In the genomic region with DNA sequence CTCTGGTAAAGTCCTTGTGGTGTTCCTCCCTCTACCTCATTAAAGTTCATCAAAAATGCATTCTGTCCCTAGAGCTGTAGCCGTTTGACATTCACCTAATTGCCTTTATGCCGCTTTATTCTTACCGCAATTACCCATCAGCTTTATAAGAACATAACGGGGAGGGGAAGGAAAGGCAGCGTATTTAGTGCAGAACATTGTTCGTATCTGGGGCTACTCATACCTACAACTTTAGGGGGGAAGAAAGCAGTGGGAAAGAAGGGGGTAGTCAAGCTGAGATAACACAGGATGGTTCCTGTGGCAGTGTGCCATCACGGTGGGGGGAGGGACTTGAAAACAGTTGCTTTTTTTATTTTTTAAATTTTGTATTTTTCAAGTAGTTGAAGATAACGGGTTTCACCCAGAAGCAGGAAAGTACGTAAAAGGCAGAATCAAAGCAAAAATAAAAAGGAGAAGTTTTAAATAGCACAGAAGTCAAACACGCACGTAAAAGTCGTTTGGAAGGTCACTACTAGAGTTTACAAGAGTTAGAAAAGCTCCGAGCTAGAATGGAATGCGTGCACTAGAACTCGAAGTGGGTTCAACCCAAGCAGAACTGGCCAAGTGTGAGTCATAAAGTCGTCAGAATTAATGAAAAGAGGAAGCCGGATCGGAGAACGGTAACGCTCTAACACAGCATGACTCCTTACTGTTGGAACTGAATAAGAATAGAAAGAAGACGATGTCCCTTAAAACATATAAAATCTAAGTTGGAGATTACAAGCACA, we compare ENCODE assay signal across 10 mouse cellular contexts. TPM values are rescaled to one million over a fixed set of nuclear protein-coding genes. Genes with fewer than 3 reads are reported as not detected.
DNase-seq lines count a peak whose midpoint lies in the region; ATAC-seq and TF ChIP-seq lines count a peak whose summit lies in the region.
"Had no signal": no experiment of that assay in that cellular context is flagged by ENCODE, and none has a peak within 500 bp of the region (broad histone marks: within the 10 kb centered on the region; RNA-seq: fewer than 3 reads in every experiment).

No protein-coding gene starts in this region.

- H3K4me1 ChIP-seq in liver, adult 2 months (ENCODE audit: control insufficient read depth, insufficient read depth, low read length) = no peaks in the 10 kb centered on the region
- H3K4me1 ChIP-seq in bone marrow, adult 2 months (ENCODE audit: control insufficient read depth, insufficient read depth, low read length) = peaks cover 2% of the 10 kb centered on the region; the same call in 1 of the 2 replicates
- H3K4me1 ChIP-seq in liver, embryonic 13.5 days (replicated peaks) = peaks cover 18% of the 10 kb centered on the region
- no peaks in the 10 kb centered on the region for H3K4me1 ChIP-seq in hindbrain, embryonic 16.5 days (ENCODE audit: control insufficient read depth, insufficient read depth, low read depth, low read length)
- H3K4me1 ChIP-seq: midbrain, embryonic 15.5 days had no signal

- no peaks in the 10 kb centered on the region for H3K36me3 ChIP-seq in liver, adult 2 months (ENCODE audit: control insufficient read depth, insufficient read depth, low read length)
- no peaks in the 10 kb centered on the region for H3K36me3 ChIP-seq in liver, embryonic 13.5 days
- H3K36me3 ChIP-seq in splenic B cell, adult 2 months (ENCODE audit: control insufficient read depth, insufficient read depth, low read length, poor library complexity, severe bottlenecking) = no peaks in the 10 kb centered on the region
- H3K36me3 ChIP-seq in hindbrain, embryonic 16.5 days (ENCODE audit: control insufficient read depth, insufficient read depth, low read length) = no peaks in the 10 kb centered on the region
- H3K36me3 ChIP-seq: midbrain, embryonic 15.5 days had no signal

- 74% methylated on average over 21 of the region's 21 CpGs for WGBS in liver, adult 2 months
- 3% methylated on average over 21 of the region's 21 CpGs for WGBS in bone marrow, adult 2 months
- 30% methylated on average over 21 of the region's 21 CpGs for WGBS in liver, embryonic 13.5 days (ENCODE audit: insufficient replicate concordance)
- 76% methylated on average over 21 of the region's 21 CpGs for WGBS in hindbrain, embryonic 16.5 days

- peak overlapping the region; percentile 27; the same call in 1 of the 2 replicates for H3K4me3 ChIP-seq in liver, adult 2 months (ENCODE audit: insufficient read depth, low read depth, low read length)
- H3K4me3 ChIP-seq in bone marrow, adult 2 months (replicated peaks; ENCODE audit: control insufficient read depth, low read depth, low read length) = peak overlapping the region; percentile 65
- H3K4me3 ChIP-seq in liver, embryonic 13.5 days (replicated peaks) = peak overlapping the region; percentile 42; the same call in 1 of the 2 replicates
- H3K4me3 ChIP-seq in hindbrain, embryonic 16.5 days (ENCODE audit: low read length) = no peak overlapping the region
- H3K4me3 ChIP-seq: erythroblast, embryonic 14.5 days; midbrain, embryonic 15.5 days had no signal

- no peaks in the 10 kb centered on the region for H3K27me3 ChIP-seq in liver, adult 2 months (ENCODE audit: control insufficient read depth, insufficient read depth, low read length)
- no peaks in the 10 kb centered on the region for H3K27me3 ChIP-seq in liver, embryonic 13.5 days
- H3K27me3 ChIP-seq in splenic B cell, adult 2 months (ENCODE audit: control insufficient read depth, insufficient read depth, low read length, poor library complexity, severe bottlenecking) = no peaks in the 10 kb centered on the region
- H3K27me3 ChIP-seq in hindbrain, embryonic 16.5 days (replicated peaks; ENCODE audit: control insufficient read depth, insufficient read depth, low read length) = no peaks in the 10 kb centered on the region
- H3K27me3 ChIP-seq: midbrain, embryonic 15.5 days had no signal

- no peak for ATAC-seq in liver, embryonic 13.5 days (ENCODE audit: low read depth)
- no peak for ATAC-seq in hindbrain, embryonic 16.5 days
- ATAC-seq: midbrain, embryonic 15.5 days had no signal

- H3K9ac ChIP-seq in liver, adult 2 months (ENCODE audit: low read depth, low read length) = no peak overlapping the region
- H3K9ac ChIP-seq in liver, embryonic 13.5 days = 0 out of 2 replicates have a peak overlapping the region, but pooled peaks have one; percentile 9
- no peak overlapping the region for H3K9ac ChIP-seq in hindbrain, embryonic 16.5 days (ENCODE audit: low read depth, low read length)
- H3K9ac ChIP-seq: midbrain, embryonic 15.5 days had no signal

- no peak overlapping the region for H3K27ac ChIP-seq in liver, adult 2 months (replicated peaks; ENCODE audit: insufficient read depth, low read depth, low read length)
- peak overlapping the region; percentile 75; the same call in 1 of the 2 replicates for H3K27ac ChIP-seq in bone marrow, adult 2 months (ENCODE audit: control insufficient read depth, insufficient read depth, low read depth, low read length, poor library complexity)
- no peak overlapping the region for H3K27ac ChIP-seq in liver, embryonic 13.5 days
- no peak overlapping the region for H3K27ac ChIP-seq in hindbrain, embryonic 16.5 days (ENCODE audit: low read depth, low read length)
- H3K27ac ChIP-seq: midbrain, embryonic 15.5 days had no signal

- no peaks in the 10 kb centered on the region for H3K9me3 ChIP-seq in liver, embryonic 13.5 days (replicated peaks)
- no peaks in the 10 kb centered on the region for H3K9me3 ChIP-seq in hindbrain, embryonic 16.5 days (ENCODE audit: control insufficient read depth, low read length)
- H3K9me3 ChIP-seq: midbrain, embryonic 15.5 days had no signal

- H3K4me2 ChIP-seq in liver, embryonic 13.5 days = peak overlapping the region; percentile 57
- no peak overlapping the region for H3K4me2 ChIP-seq in hindbrain, embryonic 16.5 days (ENCODE audit: low read length)
- H3K4me2 ChIP-seq: midbrain, embryonic 15.5 days had no signal

- no peaks in the 10 kb centered on the region for H3K79me2 ChIP-seq in liver, adult 2 months (ENCODE audit: control insufficient read depth, insufficient read depth, low read length)

- peak; percentile 34 for DNase-seq in liver, adult 2 months (ENCODE audit: extremely low read depth, low read depth, low spot score)
- no peak for DNase-seq in liver
- no peak for DNase-seq in liver, embryonic 13.5 days
- peak; percentile 89 for DNase-seq in splenic B cell, adult 2 months (ENCODE audit: low read depth, low spot score)
- DNase-seq in ovary, postnatal 10 days (ENCODE audit: low spot score) = no peak
- DNase-seq in gastrocnemius, postnatal 10 days = no peak

- TF ChIP-seq CTCF in liver, adult 2 months (IDR thresholded peaks at IDR 0.05; ENCODE audit: low read depth, low read length) = no peak
- no peak for TF ChIP-seq CTCF in bone marrow, adult 2 months (IDR thresholded peaks at IDR 0.05; ENCODE audit: control insufficient read depth, insufficient read depth, low read length)

- no peak for TF ChIP-seq POLR2A in liver, adult 2 months (IDR thresholded peaks at IDR 0.05; ENCODE audit: extremely low read depth, insufficient read depth, low read length)
- TF ChIP-seq POLR2A in bone marrow, adult 2 months (IDR thresholded peaks at IDR 0.05; ENCODE audit: borderline replicate concordance, control insufficient read depth, low read depth, low read length) = no peak

RNA-seq across cellular contexts. Expression of gene Cytip, which starts 34.6 kb away (rescaled TPM):
- 1.7 and 4.1 TPM in 2 replicates for total RNA-seq in liver, adult 2 months (2014; rRNA removed)
- 0.91 and 0.92 TPM in 2 replicates for polyA plus RNA-seq in liver, adult 2 months (2012; rRNA removed)
- polyA plus RNA-seq in bone marrow, adult 2 months (2011; ENCODE audit: insufficient read depth, insufficient read length, low replicate concordance, missing spikeins) = 6.5 and 17.4 TPM in 2 replicates
- 1.6 and 2.5 TPM in 2 replicates for polyA plus RNA-seq in liver, embryonic 13.5 days (2015; fragmentation: Nextera tagmentation; extraction: Ambion mirVana)
- polyA plus RNA-seq in hindbrain, embryonic 16.5 days (2015; fragmentation: Nextera tagmentation; extraction: Ambion mirVana) = 0.11 and 0.30 TPM in 2 replicates
- total RNA-seq in gastrocnemius, postnatal 10 days (2021) = under 1 TPM; 0.19 to 0.43 TPM
- polyA plus RNA-seq: erythroblast, embryonic 14.5 days had no signal

Comparison
In these comparisons a context has a peak if more than half of its experiments do, and no peak if none do; other contexts are left out.
1. DNase-seq: peak in liver, adult 2 months (single experiment) and splenic B cell, adult 2 months (single experiment); none in liver (single experiment), liver, embryonic 13.5 days (single experiment), ovary, postnatal 10 days (single experiment) and gastrocnemius, postnatal 10 days (single experiment).